Mouse (Mus musculus) CH12.LX (cell line): ENCODE measurements around the gene Macc1. TPM values are rescaled to one million over a fixed set of nuclear protein-coding genes. Genes with fewer than 3 reads are reported as not detected.
A peak's percentile ranks its signal among the peaks of the same experiment; 100 is the strongest.

Experiments used
- DNase-seq: peaks from one replicate; pipeline ENCODE4 v3.0.0-alpha.2; 2013; ENCODE audit errors: extremely low read depth
- H3K27ac ChIP-seq: 2 replicates; pipeline ENCODE4 v1.5.1; 2012; ENCODE audit warnings: low read depth, mild to moderate bottlenecking, control low read depth, moderate library complexity; ENCODE audit not compliant: insufficient read depth
- H3K27me3 ChIP-seq: replicated peaks from 2 replicates; pipeline ENCODE3; 2012; ENCODE audit warnings: inconsistent platforms
- H3K36me3 ChIP-seq, 2 experiments: replicated peaks in 1 of 2; 2 replicates each; pipeline versions ENCODE3 to v1.6.1; 2012; ENCODE audit warnings: inconsistent platforms in 1 of 2, low read length in 1 of 2, mild to moderate bottlenecking in 1 of 2, mixed read lengths in 1 of 2, moderate library complexity in 1 of 2; ENCODE audit not compliant: control insufficient read depth in 1 of 2, insufficient read depth in 1 of 2
- H3K4me1 ChIP-seq, 2 experiments: 2 replicates each; pipeline ENCODE4 v1.6.1; 2012; ENCODE audit warnings: inconsistent platforms in 1 of 2, moderate library complexity in 1 of 2; ENCODE audit not compliant: insufficient read depth in 2 of 2, control insufficient read depth in 1 of 2
- H3K4me2 ChIP-seq: 2 replicates; pipeline ENCODE4 v1.6.1; 2012; ENCODE audit warnings: low read depth, mild to moderate bottlenecking, control low read depth; ENCODE audit not compliant: poor library complexity, insufficient read depth, severe bottlenecking
- H3K4me3 ChIP-seq, 3 experiments: fragments of 150-350 bp in 1 of 3; sonication (generic) in 1 of 3; replicated peaks in 1 of 3; 2 replicates each; pipeline versions ENCODE3 to v1.5.1; 2011 to 2012; ENCODE audit warnings: low read depth in 2 of 3, low read length in 2 of 3, mild to moderate bottlenecking in 2 of 3, moderate library complexity in 2 of 3, control low read depth in 1 of 3, improper control_type of control experiment in 1 of 3, inconsistent platforms in 1 of 3, mixed read lengths in 1 of 3; ENCODE audit not compliant: poor library complexity in 1 of 3
- H3K79me2 ChIP-seq: replicated peaks from 2 replicates; pipeline ENCODE4 v1.6.1; 2012; ENCODE audit warnings: mild to moderate bottlenecking, moderate library complexity; ENCODE audit not compliant: control insufficient read depth, poor library complexity, insufficient read depth, severe bottlenecking; ENCODE audit errors: extremely low read depth
- H3K9ac ChIP-seq: 2 replicates; pipeline ENCODE4 v1.6.1; 2012; ENCODE audit warnings: low read depth, mild to moderate bottlenecking, control low read depth, moderate library complexity; ENCODE audit not compliant: insufficient read depth
- H3K9me3 ChIP-seq: replicated peaks from 2 replicates; pipeline ENCODE3; 2012; ENCODE audit warnings: low read length, inconsistent platforms, mixed read lengths
- BHLHE40 ChIP-seq: IDR thresholded peaks from 2 replicates; pipeline ENCODE4 v1.6.1; 2011; ENCODE audit warnings: mild to moderate bottlenecking, low read depth, low read length, improper control_type of control experiment
- CHD1 ChIP-seq: IDR thresholded peaks from 2 replicates; pipeline ENCODE4 v1.6.1; 2012; ENCODE audit warnings: low read depth, low read length, improper control_type of control experiment, inconsistent platforms
- CTCF ChIP-seq, 2 experiments: IDR thresholded peaks in 1 of 2; conservative IDR thresholded peaks in 1 of 2; 2 replicates each; pipeline ENCODE4 v1.5.1; 2011 to 2012; ENCODE audit warnings: low read depth in 2 of 2, low read length in 2 of 2, improper control_type of control experiment in 1 of 2, inconsistent platforms in 1 of 2, mild to moderate bottlenecking in 1 of 2, moderate library complexity in 1 of 2
- E2F4 ChIP-seq: IDR thresholded peaks from 2 replicates; pipeline ENCODE4 v1.6.1; 2011; ENCODE audit warnings: low read depth, low read length, improper control_type of control experiment; ENCODE audit not compliant: insufficient replicate concordance
- ELF1 ChIP-seq: IDR thresholded peaks from 2 replicates; pipeline ENCODE4 v1.6.1; 2014; ENCODE audit warnings: low read depth, mild to moderate bottlenecking, inconsistent platforms, low read length, improper control_type of control experiment
- IRF4 ChIP-seq: IDR thresholded peaks from 2 replicates; pipeline ENCODE4 v1.6.1; 2014; ENCODE audit warnings: low read depth, mild to moderate bottlenecking, inconsistent platforms, low read length, improper control_type of control experiment
- JUND ChIP-seq: conservative IDR thresholded peaks from 2 replicates; pipeline ENCODE4 v1.6.1; 2011; ENCODE audit warnings: low read depth, low read length, improper control_type of control experiment
- MXI1 ChIP-seq: IDR thresholded peaks from 2 replicates; pipeline ENCODE4 v1.6.1; 2011; ENCODE audit warnings: mild to moderate bottlenecking, low read depth, low read length, improper control_type of control experiment
- NELFE ChIP-seq: IDR thresholded peaks from 2 replicates; pipeline ENCODE4 v1.6.1; 2011; ENCODE audit warnings: low read depth, low read length, improper control_type of control experiment
- NRF1 ChIP-seq: IDR thresholded peaks from 2 replicates; pipeline ENCODE4 v1.6.1; 2014; ENCODE audit warnings: low read depth, mild to moderate bottlenecking, inconsistent platforms, low read length, improper control_type of control experiment, moderate library complexity
- PAX5 ChIP-seq: IDR thresholded peaks from 2 replicates; pipeline ENCODE4 v1.6.1; 2012; ENCODE audit warnings: low read length, inconsistent platforms, mixed read lengths
- POLR2A ChIP-seq: IDR thresholded peaks from 2 replicates; pipeline ENCODE4 v1.6.1; 2011; ENCODE audit warnings: low read depth, mild to moderate bottlenecking, improper control_type of control experiment, low read length
- POLR2AphosphoS2 ChIP-seq: IDR thresholded peaks from 2 replicates; pipeline ENCODE4 v1.6.1; 2011; ENCODE audit warnings: low read depth, low read length, improper control_type of control experiment
- RCOR1 ChIP-seq: conservative IDR thresholded peaks from 2 replicates; pipeline ENCODE4 v1.6.1; 2012; ENCODE audit warnings: low read depth, mild to moderate bottlenecking, inconsistent platforms, low read length, improper control_type of control experiment
- SMC3 ChIP-seq: IDR thresholded peaks from 2 replicates; pipeline ENCODE4 v1.6.1; 2011; ENCODE audit warnings: low read depth, low read length, improper control_type of control experiment
- TBP ChIP-seq: conservative IDR thresholded peaks from 2 replicates; pipeline ENCODE4 v1.6.1; 2011; ENCODE audit warnings: low read depth, low read length, improper control_type of control experiment
- ZC3H11A ChIP-seq: IDR thresholded peaks from 2 replicates; pipeline ENCODE4 v1.6.1; 2012; ENCODE audit warnings: low read depth, mild to moderate bottlenecking, inconsistent platforms, low read length, improper control_type of control experiment
- ZKSCAN1 ChIP-seq: IDR thresholded peaks from 2 replicates; pipeline ENCODE4 v1.6.1; 2012; ENCODE audit warnings: low read depth, inconsistent platforms, low read length, improper control_type of control experiment, borderline replicate concordance
- ZNF384 ChIP-seq: IDR thresholded peaks from 2 replicates; pipeline ENCODE4 v1.6.1; 2012; ENCODE audit warnings: low read depth, low read length, improper control_type of control experiment, inconsistent platforms
- dilution Hi-C: fragments of 300-500 bp; cut with MboI; formaldehyde crosslinking; loops from 2 replicates; pipeline ENCODE4 v1.14.3; 2020; ENCODE audit warnings: low sequenced_read_pairs; ENCODE audit not compliant: extremely low pct_unique_long_range_greater_than_20kb, extremely low pct_ligation_motif_present
- in situ Hi-C: fragments of 300-500 bp; cut with MboI; formaldehyde crosslinking; loops from 3 replicates; pipeline ENCODE4 v1.14.3; 2019; ENCODE audit warnings: low sequenced_read_pairs, low pct_ligation_motif_present, low pct_unique_long_range_greater_than_20kb, mixed read lengths
- polyA plus RNA-seq: library from polyadenylated mRNA; unstranded; fragments of >175 nt; gene quantifications from 2 replicates; pipeline ENCODE4 v1.2.1, GENCODE M21; 2012; ENCODE audit warnings: low read depth; ENCODE audit not compliant: insufficient read length
- total RNA-seq, 2 experiments: library from RNA; depleted of rRNA; stranded (reverse); fragments of 300-350 nt in 1 of 2; fragments of >200 nt in 1 of 2; gene quantifications; 2 replicates each; pipeline ENCODE4 v1.2.3; 2012 to 2014

Macc1 gene
- total and polyA plus RNA-seq, 3 experiments: 0.04 to 0.19 (median 0.13) TPM

DNA sequence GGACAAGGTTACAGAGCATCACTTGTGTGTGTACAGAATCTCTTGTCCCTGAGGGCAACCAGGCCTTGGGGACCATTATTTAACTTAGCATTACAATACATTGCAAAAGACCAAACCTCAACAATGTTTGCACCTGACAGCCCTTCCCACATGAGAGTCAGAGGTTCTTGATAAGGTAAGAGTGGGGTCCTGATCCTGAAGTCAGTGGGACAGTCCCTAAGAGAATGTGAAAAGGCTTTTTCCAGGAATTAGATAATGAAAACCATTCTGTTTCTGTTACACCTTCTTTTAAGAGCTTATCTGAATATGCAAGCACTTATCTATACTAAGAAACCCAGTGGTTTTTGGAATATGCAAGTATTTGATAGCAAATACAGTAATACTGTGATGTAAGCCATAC, 10.5 kb upstream of the Macc1 start:
- Histone ChIP-seq H3K4me3 (no peak overlapping the region), H3K4me2 (no peak overlapping the region), H3K36me3 (no peaks in the 10 kb centered on the region), H3K27ac (no peak overlapping the region), H3K9ac (no peak overlapping the region), H3K9me3 (no peaks in the 10 kb centered on the region), H3K79me2 (no peaks in the 10 kb centered on the region), H3K27me3 (no peaks in the 10 kb centered on the region), H3K4me1 (no peaks in the 10 kb centered on the region)
- dilution Hi-C loops (no loop called here), in situ Hi-C loops (no loop called here)
- TF ChIP-seq SMC3 (no peak), PAX5 (no peak), ZNF384 (no peak), NELFE (no peak), CTCF (conservative IDR thresholded peaks at IDR 0.05 in 1 of 2, IDR thresholded peaks at IDR 0.05 in 1 of 2; ENCODE audit: low read depth in 2 of 2, low read length in 2 of 2) (no peak), ZC3H11A (no peak), NRF1 (no peak), POLR2AphosphoS2 (no peak), ELF1 (no peak), TBP (no peak), ZKSCAN1 (no peak), POLR2A (no peak), CHD1 (no peak), RCOR1 (no peak), BHLHE40 (no peak), JUND (no peak)
- DNase-seq: no peak

GRCm38 (mm10) chr12:119313014-119313763, 881 bp upstream of the Macc1 start:
- TF ChIP-seq SMC3 (no peak), IRF4 (0 out of 2 replicates have a peak, but pooled peaks have one; percentile 15), E2F4 (no peak), JUND (no peak), MXI1 (no peak)
- peaks cover 0 to 11% of the 10 kb centered on the region in 2 experiments; a peak in 2 of 4 replicates for H3K4me1 ChIP-seq
- H3K9ac ChIP-seq: no peak overlapping the region
- H3K36me3 ChIP-seq: no peaks in the 10 kb centered on the region
- dilution Hi-C loops (no loop called here), in situ Hi-C loops (no loop called here)
- H3K4me2 ChIP-seq: no peak overlapping the region
- H3K27ac ChIP-seq: no peak overlapping the region
- no peaks in the 10 kb centered on the region for H3K79me2 ChIP-seq
- no peak overlapping the region for H3K4me3 ChIP-seq
- DNase-seq: no peak
- no peaks in the 10 kb centered on the region for H3K27me3 ChIP-seq
- H3K9me3 ChIP-seq: no peaks in the 10 kb centered on the region
